20 mouse cellular contexts compared by ENCODE assay signal in the genomic region with DNA sequence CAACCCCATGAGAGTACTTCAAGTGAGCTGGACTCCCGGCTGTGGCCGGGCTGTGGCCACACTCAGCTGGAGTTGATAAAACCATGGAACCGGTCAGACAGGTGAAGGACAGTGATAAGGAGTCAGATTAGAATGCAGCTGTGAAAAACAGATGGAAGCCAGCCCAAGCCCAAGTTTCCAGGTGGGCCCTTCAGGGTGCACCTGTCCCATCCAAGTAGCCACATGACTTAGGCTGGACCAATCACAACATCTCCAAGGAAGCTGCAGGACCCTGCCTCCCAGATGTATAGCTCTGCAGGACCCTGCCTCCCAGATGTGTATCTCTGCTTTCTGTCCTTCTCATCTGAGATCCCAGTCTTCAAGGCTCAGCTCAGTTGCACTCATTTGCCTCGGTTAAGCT.
"Had no signal": no experiment of that assay in that cellular context is flagged by ENCODE, and none has a peak within 500 bp of the region (broad histone marks: within the 10 kb centered on the region; RNA-seq: fewer than 3 reads in every experiment).

No protein-coding gene starts in this region.

- DNase-seq: layer of hippocampus, adult 9-11 months; left cerebral cortex, postnatal 4 days; lung, adult 2 months; lung, postnatal 14 days; thymus, adult 2 months; thymus, postnatal 14 days; thymus, postnatal 4 days had no signal

- H3K36me3 ChIP-seq: limb, embryonic 12.5 days; limb, embryonic 15.5 days; liver, embryonic 15.5 days; midbrain, embryonic 12.5 days; midbrain, embryonic 15.5 days; neural tube, embryonic 12.5 days had no signal

- ATAC-seq: hindbrain, postnatal 0 days; inflammation-experienced regulatory T-cells, adult 6 months; midbrain, embryonic 15.5 days had no signal

- H3K4me1 ChIP-seq: limb, embryonic 12.5 days; midbrain, embryonic 12.5 days; midbrain, embryonic 15.5 days; neural tube, embryonic 12.5 days had no signal

- H3K9ac ChIP-seq: limb, embryonic 12.5 days; limb, embryonic 15.5 days; liver, embryonic 15.5 days; midbrain, embryonic 12.5 days; midbrain, embryonic 15.5 days; neural tube, embryonic 12.5 days had no signal

- H3K4me3 ChIP-seq: layer of hippocampus, adult 2 months; left cerebral cortex, adult 2 months; limb, embryonic 12.5 days; limb, embryonic 15.5 days; liver, embryonic 15.5 days; midbrain, embryonic 12.5 days; midbrain, embryonic 15.5 days; neural tube, embryonic 12.5 days had no signal

- H3K4me2 ChIP-seq: limb, embryonic 12.5 days; limb, embryonic 15.5 days; liver, embryonic 11.5 days; liver, embryonic 15.5 days; midbrain, embryonic 12.5 days; midbrain, embryonic 15.5 days; neural tube, embryonic 12.5 days had no signal

- H3K9me3 ChIP-seq: limb, embryonic 12.5 days; limb, embryonic 15.5 days; liver, embryonic 15.5 days; midbrain, embryonic 12.5 days; midbrain, embryonic 15.5 days; neural tube, embryonic 12.5 days had no signal

- H3K27ac ChIP-seq: hindbrain, postnatal 0 days; kidney, postnatal 0 days; layer of hippocampus, adult 2 months; left cerebral cortex, adult 2 months; limb, embryonic 12.5 days; limb, embryonic 15.5 days; liver, embryonic 15.5 days; macrophage; midbrain, embryonic 12.5 days; midbrain, embryonic 15.5 days; neural tube, embryonic 12.5 days had no signal

- H3K27me3 ChIP-seq: limb, embryonic 15.5 days; liver, embryonic 15.5 days; midbrain, embryonic 15.5 days; neural tube, embryonic 12.5 days had no signal
